Mouse (Mus musculus) thymus, adult 2 months (tissue): ENCODE data around the gene Arhgap17.

Experiments used
- CTCF ChIP-seq: fragments of 200-500 bp; IDR thresholded peaks from 2 replicates; pipeline ENCODE4 v1.5.1; 2012; ENCODE audit warnings: mild to moderate bottlenecking, control low read depth, low read length, moderate library complexity, borderline replicate concordance; ENCODE audit not compliant: control insufficient read depth, poor library complexity, insufficient read depth; ENCODE audit errors: extremely low read depth
- POLR2A ChIP-seq: fragments of 200-500 bp; IDR thresholded peaks from 2 replicates; pipeline ENCODE4 v1.6.1; 2012; ENCODE audit warnings: mild to moderate bottlenecking, low read length, control low read depth, moderate library complexity; ENCODE audit not compliant: control insufficient read depth, poor library complexity, insufficient read depth; ENCODE audit errors: extremely low read depth

DNA sequence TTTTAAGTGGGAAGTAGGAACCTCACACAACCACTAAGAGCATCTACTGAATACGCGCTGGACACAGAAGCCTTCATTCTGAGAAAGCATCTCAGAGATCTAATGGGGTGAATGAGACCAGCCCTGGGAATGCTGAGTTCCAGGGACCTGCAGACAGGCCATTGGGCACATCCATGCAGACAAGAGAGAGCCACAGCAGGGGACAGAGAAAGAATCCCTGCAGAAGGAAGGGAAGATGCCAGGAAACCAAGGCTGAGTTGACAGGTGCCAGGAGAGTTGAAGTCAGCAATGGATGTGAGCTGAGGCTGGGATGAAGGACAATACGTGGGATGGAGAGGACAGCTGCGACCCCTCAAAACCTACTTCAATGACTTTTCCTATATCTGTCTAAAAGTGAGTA is 16.6 kb downstream of the Arhgap17 start:
- no peak for TF ChIP-seq POLR2A
- TF ChIP-seq CTCF = no peak
